Mouse (Mus musculus): Measurements from ENCODE around the gene Pttg1.

Gene Pttg1

DNA sequence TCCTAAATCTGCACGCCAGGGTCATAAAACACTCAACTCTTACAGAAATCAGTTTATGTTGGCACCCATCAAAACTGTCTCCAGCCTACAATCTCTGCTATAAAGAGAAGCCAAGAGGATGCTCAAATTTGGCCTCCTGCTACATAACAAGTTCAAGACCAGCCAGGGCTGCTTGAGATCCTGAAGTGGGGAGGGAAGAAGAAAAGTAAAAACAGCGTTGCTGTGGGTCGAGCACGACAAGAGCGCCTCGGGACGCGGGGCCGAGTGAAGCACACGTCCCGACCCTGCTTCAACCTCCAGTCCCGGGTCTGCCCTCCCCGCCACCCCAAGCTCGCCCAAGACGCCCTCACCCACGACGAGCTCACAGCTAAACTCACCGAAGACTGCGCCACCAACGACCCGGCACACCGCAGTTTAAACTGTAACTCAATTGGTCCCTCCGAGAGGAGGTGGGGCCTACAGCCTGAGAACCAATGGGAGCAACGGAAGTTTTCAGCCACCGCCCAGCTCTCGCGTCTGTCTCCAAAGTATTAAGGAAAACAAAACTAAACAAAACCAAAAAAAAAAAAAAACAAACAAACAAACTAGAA is at the start of gene Pttg1:
Gene Pttg1 (minus strand): TSS at position 428 of the 590 bp plus-strand sequence.
- DNase-seq (ENCODE audit: low spot score), result peak; percentile 24

DNA sequence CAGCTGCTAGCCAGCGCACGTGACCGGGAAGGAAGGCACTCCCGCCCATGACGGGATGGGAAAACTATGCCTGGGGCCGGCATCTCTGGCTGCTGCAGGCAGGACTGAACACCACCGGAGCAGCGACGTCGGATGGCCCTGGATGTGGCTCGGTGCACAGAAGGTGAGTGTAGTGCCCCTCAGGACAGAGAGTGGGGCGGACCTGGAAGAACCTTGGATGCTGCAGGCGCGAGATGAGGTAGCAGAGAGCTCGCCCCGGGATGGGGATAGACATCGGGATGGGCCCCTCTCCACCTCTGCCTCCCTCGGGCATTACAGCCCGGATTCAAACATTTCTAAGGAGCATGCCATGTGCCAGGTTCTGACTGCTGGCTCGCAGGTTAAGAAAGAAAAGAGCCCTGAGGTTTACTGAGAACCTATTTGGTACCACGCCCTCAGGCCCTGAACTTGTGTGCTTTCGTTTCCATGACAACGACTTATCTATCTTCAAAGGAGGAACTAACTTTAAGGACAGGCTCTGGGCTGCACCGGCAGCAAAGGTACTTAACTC is 48.2 kb upstream of the Pttg1 start, which contains the start of gene C1qtnf2:
Gene C1qtnf2 (plus strand): TSS at position 52 of the 550 bp plus-strand sequence.
- DNase-seq (ENCODE audit: low spot score), result no peak

DNA sequence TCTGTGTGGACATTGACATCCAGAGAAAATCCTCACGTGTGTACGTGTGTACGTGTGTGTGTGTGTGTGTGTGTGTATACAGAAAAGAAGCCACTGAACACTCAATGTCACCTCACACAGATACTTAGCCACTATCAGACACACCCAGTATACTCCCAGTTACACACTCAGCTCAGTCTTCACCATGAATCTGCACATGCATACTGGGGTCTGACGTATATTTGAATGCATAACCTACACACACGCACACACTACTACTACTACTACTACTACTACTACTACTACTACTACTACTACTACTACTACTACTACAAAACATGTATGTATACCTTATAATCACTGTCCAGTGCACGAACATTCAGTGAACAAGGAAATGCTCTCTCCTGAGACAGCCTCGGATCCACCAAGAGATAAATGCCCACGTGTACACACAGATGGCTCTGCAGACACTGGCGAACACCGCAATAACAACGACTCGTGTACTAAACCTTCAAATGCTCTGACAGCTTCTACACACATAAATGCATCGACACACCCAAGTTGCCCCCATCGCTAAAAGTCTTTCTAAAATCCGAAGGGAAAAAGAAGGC is 47.7 kb upstream of the Pttg1 start:
- DNase-seq (ENCODE audit: low spot score), result no peak

DNA sequence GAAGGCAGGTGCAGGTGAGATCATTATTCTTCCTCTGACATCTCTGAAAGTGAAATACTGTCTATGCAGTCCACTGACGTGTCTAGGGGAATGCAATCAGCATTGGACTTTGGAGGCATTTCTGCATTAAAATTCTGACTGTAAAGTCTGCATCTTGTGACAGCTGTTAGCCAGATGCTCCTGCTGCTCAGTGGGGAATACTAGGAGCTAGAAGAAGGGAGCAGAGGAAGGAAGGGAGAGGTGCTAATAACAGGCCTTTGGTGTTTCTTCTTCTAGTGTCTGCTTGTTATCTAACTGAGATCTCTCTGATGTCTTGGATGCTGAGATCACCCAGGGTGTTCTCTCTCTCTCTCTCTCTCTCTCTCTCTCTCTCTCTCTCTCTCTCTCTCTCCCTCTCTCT is 47.1 kb upstream of the Pttg1 start:
- no peak for DNase-seq (ENCODE audit: low spot score)

DNA sequence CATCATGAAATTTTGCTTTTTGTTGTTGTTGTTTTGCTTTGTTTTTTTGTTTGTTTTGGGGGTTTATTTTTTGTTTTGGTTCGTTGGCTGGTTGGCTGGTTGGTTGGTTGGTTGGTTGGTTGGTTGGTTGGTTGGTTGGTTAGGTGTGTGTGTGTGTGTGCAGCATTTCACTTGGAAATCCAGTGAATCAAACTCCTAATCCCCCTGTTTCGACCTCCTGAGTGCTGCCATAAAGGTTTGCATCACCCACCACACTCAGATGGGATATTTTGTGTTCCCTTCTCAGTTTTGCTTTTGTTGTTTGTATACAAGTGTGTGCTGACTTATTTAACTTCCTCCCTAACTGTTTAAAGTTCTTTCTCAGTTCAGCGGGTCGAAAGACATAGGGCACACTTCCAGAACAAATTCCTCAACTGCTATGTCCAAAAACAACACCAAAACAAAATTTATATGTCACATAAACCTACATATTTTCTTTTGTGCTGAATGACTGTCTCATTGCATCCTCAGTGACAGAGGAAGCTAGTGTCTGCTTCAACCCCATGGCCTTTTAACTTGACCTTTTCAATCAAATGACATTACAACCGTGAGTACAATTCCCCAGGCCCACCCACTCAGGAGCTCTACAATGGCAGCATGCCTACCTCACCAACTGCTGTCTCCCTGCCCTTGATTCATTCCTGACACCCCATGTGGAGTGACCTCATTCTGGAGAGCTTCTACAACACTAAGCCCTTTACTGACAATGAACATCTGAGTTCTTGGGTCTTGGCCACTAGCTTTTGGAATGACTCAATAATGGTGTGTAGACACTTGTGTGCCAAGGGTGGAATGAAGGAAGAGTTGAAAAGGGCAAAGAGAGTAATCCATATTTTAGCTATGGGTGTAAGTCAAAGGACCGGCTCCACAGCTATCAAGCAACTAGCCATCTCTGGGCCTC is 45.1 kb upstream of the Pttg1 start:
- no peak for DNase-seq (ENCODE audit: low spot score)

DNA sequence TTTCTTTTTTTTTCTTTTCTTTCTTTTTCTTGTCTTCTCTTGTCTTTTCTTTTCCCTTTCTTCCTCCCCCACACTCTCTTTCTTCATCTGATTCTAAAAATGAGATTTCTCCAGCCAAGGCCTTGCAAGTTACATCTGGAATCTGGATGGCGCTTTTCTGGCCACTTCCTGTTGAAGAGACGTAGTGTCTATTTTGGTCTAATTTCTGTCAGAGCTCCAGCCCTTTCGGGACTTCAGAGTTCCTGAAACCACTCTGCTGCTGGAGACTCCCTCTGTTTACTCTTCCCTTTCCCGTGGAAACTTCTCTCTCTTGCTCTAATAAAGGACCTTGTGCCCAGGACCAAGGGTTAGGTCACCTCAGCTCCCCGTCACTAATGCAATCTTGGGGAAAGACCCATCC is 44.1 kb upstream of the Pttg1 start:
- no peak for DNase-seq (ENCODE audit: low spot score)

DNA sequence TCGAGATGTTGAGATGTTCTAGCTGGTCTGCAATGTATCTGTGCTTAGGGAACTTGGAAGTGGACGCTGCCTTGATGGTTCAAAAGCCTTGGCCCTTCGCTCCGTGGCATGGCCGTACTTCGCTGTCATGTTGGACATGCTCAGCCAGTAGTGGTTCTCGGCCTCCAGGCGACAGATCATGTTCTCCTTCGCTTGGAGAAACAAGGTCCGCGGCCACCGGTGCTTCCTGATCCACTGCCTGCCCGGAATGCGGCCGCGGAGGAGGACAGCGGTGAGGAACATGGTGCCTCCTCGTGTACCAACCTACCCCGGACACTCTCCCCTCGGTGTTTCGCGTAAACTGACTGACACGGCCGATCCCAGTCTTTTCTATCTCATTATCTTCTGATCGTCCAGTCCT is 37.2 kb upstream of the Pttg1 start:
- DNase-seq (ENCODE audit: low spot score), result no peak

DNA sequence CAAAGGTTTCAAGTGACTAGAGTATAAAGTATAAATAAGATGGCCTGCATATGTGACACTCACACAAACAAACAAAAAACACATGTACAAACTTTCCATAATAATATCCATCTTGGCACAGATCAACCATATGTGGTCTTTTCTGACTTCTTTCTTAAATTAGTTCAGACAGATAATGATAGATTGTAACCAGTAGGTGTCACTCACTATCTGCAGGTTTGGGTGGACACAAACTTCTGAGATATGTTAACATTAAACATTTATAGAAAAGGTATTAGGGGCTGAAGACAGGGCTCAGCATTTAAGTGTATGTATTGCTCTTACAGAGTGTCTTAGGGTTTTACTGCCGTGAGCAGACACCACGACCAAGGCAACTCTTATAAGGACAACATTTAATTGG is 26.2 kb upstream of the Pttg1 start:
- no peak for DNase-seq (ENCODE audit: low spot score)

DNA sequence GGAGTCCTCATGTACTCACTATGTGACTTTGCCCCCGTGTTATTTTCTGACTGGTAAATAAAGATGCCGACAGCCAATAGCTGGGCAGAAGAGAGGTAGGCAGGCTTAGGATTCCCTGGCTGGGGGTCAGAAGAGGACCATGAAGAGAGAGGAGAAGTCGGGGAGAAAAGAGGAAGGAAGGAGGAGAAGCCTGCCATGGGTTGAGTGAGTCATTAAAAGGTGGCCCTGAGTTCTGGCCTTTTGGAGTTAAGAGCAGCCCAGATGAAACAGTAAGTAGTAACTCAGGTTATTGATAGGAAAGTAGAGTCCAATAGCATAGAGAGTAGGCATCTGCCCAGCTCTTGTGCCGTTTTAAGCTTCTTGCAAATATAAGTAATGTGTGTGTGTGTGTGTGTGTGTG is 25.3 kb upstream of the Pttg1 start:
- no peak for DNase-seq (ENCODE audit: low spot score)

DNA sequence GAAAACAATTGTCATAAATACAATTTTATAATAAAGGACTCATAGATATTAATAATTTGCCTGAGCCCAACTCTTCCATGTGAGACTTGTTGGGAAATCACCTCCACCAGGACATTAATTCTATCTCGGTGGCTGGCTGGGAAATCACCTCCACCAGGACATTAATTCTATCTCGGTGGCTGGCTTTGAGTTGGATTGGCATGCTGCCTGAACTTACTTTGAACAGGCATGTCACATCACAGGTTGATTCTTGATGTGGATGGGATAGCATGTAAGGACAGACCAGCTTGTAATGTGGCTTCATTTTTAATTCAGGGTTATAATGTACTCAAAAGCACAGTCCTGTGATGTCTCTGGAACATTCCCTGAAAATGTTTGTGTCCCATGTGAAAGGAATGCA is 23.9 kb upstream of the Pttg1 start:
- DNase-seq (ENCODE audit: low spot score), result no peak

DNA sequence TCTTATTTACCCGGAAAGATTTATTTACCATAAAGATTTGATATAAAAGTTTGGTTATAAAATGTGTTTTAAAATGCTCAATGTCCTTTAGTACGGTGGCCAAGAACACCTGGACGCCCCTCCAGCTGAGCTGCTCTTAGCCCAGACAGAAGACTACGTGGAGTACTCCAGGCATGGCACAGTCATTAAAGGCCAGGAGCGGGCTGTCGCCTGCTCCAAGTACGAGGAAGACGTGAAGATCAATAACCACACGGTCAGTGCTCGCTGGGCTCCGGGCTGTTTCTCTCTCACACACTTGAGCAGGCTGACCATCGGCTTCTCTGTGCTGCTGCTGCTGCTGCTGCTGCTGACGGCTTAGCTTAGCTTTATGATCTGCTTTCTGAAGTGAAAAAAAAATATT is 17.1 kb upstream of the Pttg1 start:
- no peak for DNase-seq (ENCODE audit: low spot score)

DNA sequence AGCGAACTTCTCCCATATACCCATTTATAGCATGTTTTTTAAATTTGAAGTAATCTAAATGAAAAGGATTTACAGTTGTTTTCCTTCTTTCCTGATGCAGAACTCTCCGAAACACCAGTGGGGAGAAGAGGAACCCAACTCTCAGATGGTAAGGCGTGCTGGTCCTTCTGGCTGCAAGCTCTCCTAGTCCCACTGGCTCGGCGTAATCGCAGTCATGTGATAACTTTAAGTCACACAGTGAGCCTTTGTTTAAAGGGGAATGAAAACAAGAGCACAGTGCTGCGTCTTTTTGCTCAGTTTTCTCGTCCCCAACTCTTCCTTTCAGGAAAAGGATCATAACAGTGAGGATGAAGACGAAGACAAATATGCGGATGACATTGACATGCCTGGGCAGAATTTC is 15.1 kb upstream of the Pttg1 start:
- no peak for DNase-seq (ENCODE audit: low spot score)

DNA sequence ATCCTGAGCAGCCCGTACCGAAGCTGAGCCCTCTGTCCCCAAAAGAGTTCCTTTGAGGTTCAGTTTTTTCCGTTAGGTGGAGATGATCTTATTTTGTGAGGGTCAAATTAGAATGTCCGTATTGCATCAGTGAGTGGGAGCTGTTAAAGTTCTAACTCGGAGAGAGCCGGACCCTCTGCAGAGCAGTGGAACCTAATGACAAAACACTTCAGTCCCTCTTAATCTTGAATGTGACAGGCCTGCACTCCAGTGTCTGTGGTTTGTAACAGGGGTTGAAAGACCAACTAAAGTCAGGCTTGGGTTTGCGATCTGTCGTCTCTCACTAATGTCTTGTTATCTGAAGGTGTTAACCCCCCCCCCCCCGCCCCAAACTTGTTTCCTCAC is 8.0 kb upstream of the Pttg1 start:
- no peak for DNase-seq (ENCODE audit: low spot score)

DNA sequence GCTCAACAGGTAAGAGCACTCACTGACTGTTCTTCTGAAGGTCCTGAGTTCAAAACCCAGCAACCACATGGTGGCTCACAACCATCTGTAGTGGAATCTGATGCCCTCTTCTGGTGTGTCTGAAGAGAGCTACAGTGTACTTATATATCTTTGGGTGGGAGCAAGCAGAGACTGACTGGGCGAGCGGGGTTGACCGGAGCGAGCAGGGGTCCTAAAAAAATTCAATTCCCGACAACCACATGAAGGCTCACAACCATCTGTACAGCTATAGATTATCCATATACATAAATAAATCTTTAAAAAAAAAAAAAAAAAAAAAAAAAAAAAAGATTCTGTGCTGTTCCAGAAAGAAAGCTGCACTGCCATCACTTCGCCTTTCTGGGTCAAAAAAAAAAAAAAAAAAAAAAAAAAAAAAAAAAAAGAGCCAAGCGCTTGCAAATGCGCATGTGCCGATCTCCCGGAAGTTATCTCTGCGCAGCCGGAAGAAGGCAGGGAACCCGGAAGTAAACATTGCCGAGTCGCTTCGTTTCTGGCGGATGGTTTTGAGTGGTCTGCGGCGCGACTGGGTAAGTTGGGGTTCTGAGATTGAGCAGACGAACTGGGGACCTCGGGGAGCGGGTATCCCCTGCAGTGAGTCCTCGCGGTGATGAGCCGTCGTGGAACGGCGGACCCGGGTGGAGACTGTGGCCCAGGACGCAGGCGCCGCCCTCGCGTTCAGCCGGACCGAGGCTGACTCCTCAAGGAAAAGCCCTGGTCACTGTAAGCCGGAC is 7.4 kb upstream of the Pttg1 start, which contains the start of gene Slu7:
Gene Slu7 (plus strand): TSS at position 491 of the 770 bp plus-strand sequence.
- DNase-seq (ENCODE audit: low spot score), result peak; percentile 35

DNA sequence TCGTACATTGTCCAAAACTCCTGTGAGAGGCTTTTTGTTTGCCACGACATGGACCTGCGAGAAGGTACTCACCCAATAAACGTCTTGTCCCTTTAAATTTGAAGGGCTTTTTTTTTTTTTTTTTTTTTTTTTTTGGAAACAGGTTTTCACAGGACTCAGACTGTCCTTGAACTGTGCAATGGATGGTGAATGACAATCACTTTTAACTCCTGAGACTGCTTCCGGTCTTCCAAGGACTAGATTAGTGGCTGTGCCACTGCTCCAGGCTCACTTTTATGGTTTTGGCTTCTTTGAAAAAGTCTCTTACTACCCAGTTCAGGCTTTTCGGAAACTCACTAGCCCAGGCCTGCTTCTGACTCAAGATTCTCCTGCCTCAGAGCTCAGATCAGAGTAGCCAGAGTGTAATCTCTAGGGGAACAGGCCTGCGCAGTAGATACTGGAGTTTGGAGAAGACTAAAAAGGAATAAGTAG is 398 bp upstream of the Pttg1 start:
- no peak for DNase-seq (ENCODE audit: low spot score)

DNA sequence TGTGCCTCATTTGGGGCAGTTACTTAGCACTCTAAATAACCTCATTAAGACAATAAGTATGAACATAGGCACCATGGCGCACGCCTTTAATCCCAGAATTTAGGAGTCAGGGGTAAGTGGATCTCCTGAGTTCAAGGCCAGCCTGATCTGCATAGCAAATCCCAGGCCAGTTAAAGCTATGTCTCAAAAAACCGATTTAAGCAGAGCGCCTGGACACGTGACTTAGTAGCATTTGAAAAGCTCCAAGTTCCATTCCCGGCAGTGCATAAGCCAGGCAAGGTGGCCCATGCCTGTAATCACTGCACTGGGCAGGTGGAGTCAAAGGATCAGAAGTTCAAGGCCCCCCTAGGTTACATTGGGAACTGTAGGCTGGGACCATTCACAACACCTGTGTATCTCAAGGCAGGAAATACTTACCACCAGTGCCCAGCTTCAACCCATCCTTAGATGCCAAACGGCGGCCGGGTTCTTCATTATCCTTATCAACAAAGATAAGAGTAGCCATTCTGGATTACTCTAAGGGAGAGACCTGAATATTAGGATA is 813 bp downstream of the Pttg1 start:
- DNase-seq (ENCODE audit: low spot score), result no peak

DNA sequence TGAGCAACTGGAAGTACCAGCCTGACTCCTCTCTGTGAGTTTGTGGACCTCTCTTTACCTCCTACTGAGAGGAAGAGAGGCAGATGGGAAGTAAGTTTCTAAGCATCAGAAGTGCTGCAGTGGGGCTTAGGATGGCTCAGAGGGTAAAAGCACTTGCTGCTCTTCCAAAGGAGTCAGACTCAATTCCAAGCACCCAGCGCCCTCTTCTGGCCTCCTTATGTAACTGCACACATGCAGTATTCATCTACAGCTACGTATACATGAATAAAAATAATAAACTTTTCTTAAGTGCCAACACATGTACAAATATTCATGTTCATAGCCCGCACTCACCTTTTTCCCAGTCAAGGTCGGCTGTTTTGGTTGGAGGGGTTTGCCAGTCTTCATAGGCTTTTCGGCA is 1.7 kb downstream of the Pttg1 start:
- DNase-seq (ENCODE audit: low spot score), result no peak

DNA sequence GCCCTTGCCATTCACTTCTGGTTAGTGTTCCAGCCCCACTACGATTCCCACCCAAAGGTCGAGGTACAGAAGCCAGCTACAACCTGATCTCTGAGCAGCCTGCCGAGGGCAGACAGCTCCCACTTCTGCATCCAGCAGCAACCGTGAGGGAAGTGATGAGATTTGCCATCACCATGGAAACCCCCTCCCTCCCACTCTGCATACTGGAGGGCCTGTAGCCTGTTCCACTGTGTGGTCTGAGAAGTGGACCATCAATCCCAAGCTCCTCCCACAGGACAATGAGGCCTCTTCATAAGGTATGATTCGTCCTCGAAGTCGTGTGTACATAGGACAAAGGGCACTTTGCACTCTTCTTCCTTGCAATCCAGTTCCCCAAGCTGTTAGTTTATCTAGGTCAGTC is 8.8 kb downstream of the Pttg1 start:
- DNase-seq (ENCODE audit: low spot score), result no peak

DNA sequence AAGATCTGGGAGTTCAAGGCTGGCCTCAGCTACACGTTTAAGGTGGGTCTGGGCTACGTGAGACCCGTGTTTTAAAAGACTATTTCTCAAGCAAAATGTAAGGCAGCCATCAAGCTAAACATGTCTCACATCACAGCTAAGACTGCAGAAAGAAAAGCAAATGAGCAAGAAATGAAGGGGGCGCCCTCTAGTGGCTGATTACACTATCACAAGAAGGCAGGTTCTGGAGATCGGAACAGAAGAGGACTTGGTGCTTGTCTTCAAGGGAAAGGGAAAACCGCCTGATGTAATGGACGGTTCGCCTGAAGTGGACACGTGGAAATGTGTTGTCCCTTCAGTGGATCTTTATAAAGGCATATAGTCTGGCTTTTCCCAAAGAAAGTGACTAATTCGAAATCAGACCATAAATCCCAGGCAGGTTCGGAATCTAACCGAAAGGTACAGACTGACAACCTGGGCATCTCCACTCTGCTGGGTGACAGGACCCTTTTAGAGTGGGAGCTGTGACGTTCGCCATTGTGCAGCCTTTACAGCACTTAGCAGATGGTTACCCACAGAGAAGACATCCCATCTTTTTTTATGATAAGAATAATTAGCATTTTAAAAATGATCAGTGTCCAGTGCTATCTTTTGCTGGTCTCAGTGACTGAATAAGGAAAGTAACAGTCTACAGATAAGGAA is 13.1 kb downstream of the Pttg1 start:
- DNase-seq (ENCODE audit: low spot score), result peak; percentile 41

DNA sequence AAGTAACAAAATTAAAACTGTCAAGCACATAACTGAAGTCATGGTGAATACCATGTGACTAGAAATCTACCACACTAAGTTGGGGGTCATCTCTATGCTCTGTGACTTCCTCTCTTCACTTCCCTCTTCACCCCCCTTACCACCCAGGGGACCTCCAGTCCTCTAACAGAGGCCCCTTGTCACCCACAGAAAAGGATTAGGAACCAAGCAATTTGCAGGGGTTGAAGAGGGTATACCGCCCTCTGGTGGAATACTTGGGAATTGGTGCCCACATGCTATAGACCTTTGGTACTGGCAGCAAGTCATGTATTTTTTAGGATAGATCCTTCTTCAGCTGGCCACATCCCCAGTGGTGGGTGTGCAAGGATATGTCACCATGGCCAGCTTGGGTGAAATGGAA is 14.6 kb downstream of the Pttg1 start:
- peak; percentile 29 for DNase-seq (ENCODE audit: low spot score)

DNA sequence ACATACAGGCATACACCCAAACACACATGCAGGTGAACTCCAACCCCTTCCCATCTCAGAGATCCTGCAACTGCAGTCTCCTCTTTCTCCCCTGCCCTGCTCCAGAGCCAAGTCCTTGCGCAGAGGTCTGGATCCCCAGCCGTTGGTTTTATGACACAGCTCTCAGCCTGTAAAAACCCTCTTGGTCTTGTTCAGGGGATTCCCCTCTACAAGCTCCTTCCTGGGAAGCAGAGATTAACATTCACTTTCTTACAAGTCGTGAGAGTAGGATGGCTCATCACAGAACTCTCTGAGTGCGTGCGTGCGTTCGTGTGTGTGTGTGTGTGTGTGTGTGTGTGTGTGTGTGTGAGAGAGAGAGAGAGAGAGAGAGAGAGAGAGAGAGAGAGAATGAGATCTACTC is 15.8 kb downstream of the Pttg1 start:
- DNase-seq (ENCODE audit: low spot score), result no peak
